Mouse (Mus musculus): ENCODE results near the gene Gpr4. TPM values are rescaled to one million over a fixed set of nuclear protein-coding genes. Genes with fewer than 3 reads are reported as not detected.

The Gpr4 gene
- polyA plus RNA-seq, 1 experiment = 5.3 TPM

DNA sequence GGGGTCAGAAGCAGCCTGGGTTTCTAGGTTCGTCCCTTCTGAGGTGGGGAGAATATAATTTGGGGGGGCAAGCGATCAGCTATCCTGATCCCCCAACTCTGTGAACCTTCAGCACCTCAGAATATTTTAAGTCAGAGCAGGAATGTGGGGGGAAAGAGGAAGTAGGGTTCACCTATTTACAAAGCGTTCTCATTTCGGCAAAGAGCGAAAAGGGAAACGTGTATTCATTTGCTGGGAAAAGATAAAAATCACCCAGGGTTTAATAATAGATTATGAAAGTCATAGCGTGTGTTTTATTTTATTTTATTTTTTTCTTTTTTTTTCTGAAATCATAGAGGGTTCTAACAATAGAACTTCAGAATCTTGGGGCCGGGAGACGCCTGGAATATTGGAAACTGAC is 2.6 kb downstream of the Gpr4 start:
- TF ChIP-seq CTCF (IDR thresholded peaks at IDR 0.05; ENCODE audit: borderline replicate concordance, extremely low read depth, insufficient read depth, insufficient read length) (no peak), POLR2A (IDR thresholded peaks at IDR 0.05; ENCODE audit: borderline replicate concordance, extremely low read depth, insufficient read depth, insufficient read length, poor library complexity, severe bottlenecking) (no peak)
- no peak for DNase-seq (ENCODE audit: low read depth)

DNA sequence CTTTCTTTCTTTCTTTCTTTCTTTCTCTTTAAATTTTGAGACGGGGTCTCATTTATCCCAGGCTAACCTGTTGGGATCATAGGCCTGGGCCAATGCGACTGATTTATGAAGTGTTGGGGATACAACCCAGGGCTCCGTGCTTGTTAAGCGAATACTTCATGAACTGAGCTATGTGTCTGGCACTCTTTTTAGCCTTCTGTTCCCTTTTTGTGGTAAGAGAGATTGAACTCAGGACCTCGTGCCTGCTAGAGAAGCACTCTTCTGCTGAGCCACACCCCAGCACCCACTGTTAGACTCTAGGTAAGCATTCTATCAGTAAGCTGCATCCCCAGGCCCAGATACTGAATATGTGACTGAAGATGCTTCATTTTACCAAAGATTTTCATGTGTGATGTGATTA is 5.2 kb downstream of the Gpr4 start:
- no peak for TF ChIP-seq CTCF (IDR thresholded peaks at IDR 0.05; ENCODE audit: borderline replicate concordance, extremely low read depth, insufficient read depth, insufficient read length)
- no peak for TF ChIP-seq POLR2A (IDR thresholded peaks at IDR 0.05; ENCODE audit: borderline replicate concordance, extremely low read depth, insufficient read depth, insufficient read length, poor library complexity, severe bottlenecking)
- no peak for DNase-seq (ENCODE audit: low read depth)

GRCm38 (mm10) chr7:19217944-19218343 is 5.6 kb downstream of the Gpr4 start:
- TF ChIP-seq POLR2A (IDR thresholded peaks at IDR 0.05; ENCODE audit: borderline replicate concordance, extremely low read depth, insufficient read depth, insufficient read length, poor library complexity, severe bottlenecking) = no peak
- TF ChIP-seq CTCF (IDR thresholded peaks at IDR 0.05; ENCODE audit: borderline replicate concordance, extremely low read depth, insufficient read depth, insufficient read length) = no peak
- no peak for DNase-seq (ENCODE audit: low read depth)

DNA sequence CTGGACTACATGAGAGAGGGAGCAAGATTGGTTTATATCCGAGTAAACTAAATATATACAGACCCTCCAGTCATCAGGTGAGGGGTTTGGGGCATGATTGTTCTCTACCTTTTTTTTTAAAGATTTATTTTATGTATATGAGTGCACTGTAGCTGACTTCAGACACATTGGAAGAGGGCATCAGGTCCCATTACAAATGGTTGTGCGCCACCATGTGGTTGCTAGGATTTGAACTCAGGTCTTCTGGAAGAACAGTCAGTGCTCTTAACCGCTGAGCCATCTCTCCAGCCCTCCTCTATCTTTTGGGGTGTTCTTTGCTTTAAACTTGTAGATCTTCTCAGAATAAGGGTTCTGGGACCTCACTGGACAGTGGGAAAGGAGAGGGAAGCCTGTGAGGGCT is 7.7 kb downstream of the Gpr4 start:
- TF ChIP-seq POLR2A (IDR thresholded peaks at IDR 0.05; ENCODE audit: borderline replicate concordance, extremely low read depth, insufficient read depth, insufficient read length, poor library complexity, severe bottlenecking) (no peak), CTCF (IDR thresholded peaks at IDR 0.05; ENCODE audit: borderline replicate concordance, extremely low read depth, insufficient read depth, insufficient read length) (no peak)
- no peak for DNase-seq (ENCODE audit: low read depth)

GRCm38 (mm10) chr7:19222189-19222588 is 9.9 kb downstream of the Gpr4 start:
- DNase-seq (ENCODE audit: low read depth) = no peak
- TF ChIP-seq POLR2A (IDR thresholded peaks at IDR 0.05; ENCODE audit: borderline replicate concordance, extremely low read depth, insufficient read depth, insufficient read length, poor library complexity, severe bottlenecking) (no peak), CTCF (IDR thresholded peaks at IDR 0.05; ENCODE audit: borderline replicate concordance, extremely low read depth, insufficient read depth, insufficient read length) (no peak)

DNA sequence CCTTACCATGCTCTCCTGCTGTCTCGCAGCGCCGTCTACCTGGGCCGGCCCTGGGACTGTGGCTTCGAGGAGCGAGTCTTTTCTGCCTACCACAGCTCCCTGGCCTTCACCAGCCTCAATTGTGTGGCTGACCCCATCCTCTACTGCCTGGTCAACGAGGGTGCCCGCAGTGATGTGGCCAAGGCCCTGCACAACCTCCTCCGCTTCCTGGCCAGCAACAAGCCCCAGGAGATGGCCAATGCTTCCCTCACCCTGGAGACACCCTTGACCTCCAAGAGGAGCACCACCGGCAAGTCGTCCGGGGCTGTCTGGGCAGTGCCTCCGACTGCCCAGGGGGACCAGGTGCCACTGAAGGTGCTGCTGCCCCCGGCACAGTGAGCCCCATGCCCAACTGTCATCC is 10.5 kb downstream of the Gpr4 start:
- no peak for DNase-seq (ENCODE audit: low read depth)
- no peak for TF ChIP-seq POLR2A (IDR thresholded peaks at IDR 0.05; ENCODE audit: borderline replicate concordance, extremely low read depth, insufficient read depth, insufficient read length, poor library complexity, severe bottlenecking)
- no peak for TF ChIP-seq CTCF (IDR thresholded peaks at IDR 0.05; ENCODE audit: borderline replicate concordance, extremely low read depth, insufficient read depth, insufficient read length)

GRCm38 (mm10) chr7:19224933-19225332 is 12.6 kb downstream of the Gpr4 start:
- TF ChIP-seq POLR2A (IDR thresholded peaks at IDR 0.05; ENCODE audit: borderline replicate concordance, extremely low read depth, insufficient read depth, insufficient read length, poor library complexity, severe bottlenecking) (no peak), CTCF (IDR thresholded peaks at IDR 0.05; ENCODE audit: borderline replicate concordance, extremely low read depth, insufficient read depth, insufficient read length) (no peak)
- DNase-seq (ENCODE audit: low read depth) = no peak

DNA sequence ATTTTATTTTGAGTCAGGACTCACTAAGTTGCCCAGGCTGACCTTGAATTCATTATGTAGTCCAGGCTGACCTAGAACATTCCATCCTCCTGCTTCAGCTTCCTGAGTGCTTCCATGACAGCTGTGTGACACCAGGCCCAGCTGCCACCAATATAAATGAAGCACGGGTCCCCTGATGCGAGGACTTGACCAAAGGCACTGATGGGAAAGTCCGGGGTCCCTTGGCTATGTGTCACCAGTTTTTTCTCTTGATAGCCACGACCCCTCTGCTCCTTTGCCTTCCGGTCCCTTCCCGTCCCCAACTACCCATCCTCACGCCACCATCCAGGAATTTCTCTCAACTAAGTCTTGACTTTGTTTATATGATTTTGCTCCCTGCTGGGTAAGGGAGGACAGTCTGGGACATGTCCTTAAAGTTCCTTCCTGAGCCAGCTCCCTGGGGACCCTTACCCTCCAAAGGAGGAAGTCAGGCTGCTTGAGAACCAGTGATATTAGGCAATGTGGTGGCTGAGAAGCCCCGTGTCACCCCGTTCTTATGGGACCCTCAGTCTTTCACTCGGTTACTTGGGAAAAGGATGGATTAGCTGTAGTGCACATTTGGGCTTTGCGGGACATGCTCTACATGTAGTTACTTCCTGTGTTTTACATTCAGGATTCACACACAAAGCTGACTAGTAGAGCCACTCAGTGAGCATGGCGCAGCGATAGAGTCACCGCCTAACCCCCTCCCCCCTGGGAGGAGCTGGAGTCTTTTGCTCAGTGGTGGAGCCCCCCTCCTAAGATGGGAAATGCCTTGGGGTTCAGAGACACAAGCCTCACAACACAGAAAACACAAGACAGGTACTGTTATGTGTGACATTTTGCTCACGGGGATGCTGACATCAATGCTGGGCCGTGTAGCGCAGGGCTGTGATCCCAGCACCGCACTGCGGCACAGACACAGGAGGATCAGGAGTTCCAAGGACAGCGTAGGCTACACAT is 14.8 kb downstream of the Gpr4 start:
- DNase-seq (ENCODE audit: low read depth) = peak; percentile 70
- TF ChIP-seq CTCF (IDR thresholded peaks at IDR 0.05; ENCODE audit: borderline replicate concordance, extremely low read depth, insufficient read depth, insufficient read length) = no peak
- no peak for TF ChIP-seq POLR2A (IDR thresholded peaks at IDR 0.05; ENCODE audit: borderline replicate concordance, extremely low read depth, insufficient read depth, insufficient read length, poor library complexity, severe bottlenecking)

- TF ChIP-seq CTCF (IDR thresholded peaks at IDR 0.05; ENCODE audit: borderline replicate concordance, extremely low read depth, insufficient read depth, insufficient read length) (peak; percentile 55), POLR2A (IDR thresholded peaks at IDR 0.05; ENCODE audit: borderline replicate concordance, extremely low read depth, insufficient read depth, insufficient read length, poor library complexity, severe bottlenecking) (peak; percentile 78; the same call in 1 of the 2 replicates)
- DNase-seq (ENCODE audit: low read depth) = peak; percentile 100
Measured at GRCm38 (mm10) chr7:19227883-19228792, 15.8 kb downstream of the Gpr4 start, which contains the start of gene Opa3. TSS of gene Opa3 (plus strand) at chr7:19228334.

GRCm38 (mm10) chr7:19228793-19229148 is 16.4 kb downstream of the Gpr4 start:
- DNase-seq (ENCODE audit: low read depth) = no peak
- TF ChIP-seq CTCF (IDR thresholded peaks at IDR 0.05; ENCODE audit: borderline replicate concordance, extremely low read depth, insufficient read depth, insufficient read length) (no peak), POLR2A (IDR thresholded peaks at IDR 0.05; ENCODE audit: borderline replicate concordance, extremely low read depth, insufficient read depth, insufficient read length, poor library complexity, severe bottlenecking) (no peak)

DNA sequence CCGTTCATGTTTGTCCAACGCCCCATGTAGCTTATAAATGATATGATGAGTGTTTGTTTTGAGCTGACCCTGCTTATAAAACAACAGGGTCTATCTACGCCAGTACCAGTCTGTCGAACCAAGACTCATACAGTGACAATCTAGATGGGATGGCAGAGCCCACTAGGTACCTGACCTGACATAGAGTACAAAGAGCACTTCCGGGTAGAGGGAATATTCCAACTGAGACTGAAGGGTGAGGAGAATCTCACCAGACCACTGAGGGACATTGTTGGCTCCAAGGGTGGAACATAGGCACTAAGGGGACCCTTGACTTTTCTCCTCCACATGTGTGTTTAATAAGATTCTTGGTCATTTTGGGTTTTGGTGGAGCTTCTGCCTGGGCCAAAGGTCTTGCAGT is 17.1 kb downstream of the Gpr4 start:
- DNase-seq (ENCODE audit: low read depth) = no peak
- no peak for TF ChIP-seq CTCF (IDR thresholded peaks at IDR 0.05; ENCODE audit: borderline replicate concordance, extremely low read depth, insufficient read depth, insufficient read length)
- TF ChIP-seq POLR2A (IDR thresholded peaks at IDR 0.05; ENCODE audit: borderline replicate concordance, extremely low read depth, insufficient read depth, insufficient read length, poor library complexity, severe bottlenecking) = no peak
